Mouse (Mus musculus): ENCODE data around the gene Fcrl6. TPM values are rescaled to one million over a fixed set of nuclear protein-coding genes. Genes with fewer than 3 reads are reported as not detected.

Fcrl6 gene
- polyA plus RNA-seq (2016; fragmentation: Nextera tagmentation; extraction: Ambion mirVana), result not detected in 2 replicates

- no peak within 1 kb of the TSS for H3K4me2 ChIP-seq
- no peak for ATAC-seq (ENCODE audit: insufficient number of reproducible peaks, low FRiP score)
- H3K36me3 ChIP-seq, result no peaks in the 10 kb centered on the region
- H3K27ac ChIP-seq (ENCODE audit: poor library complexity, severe bottlenecking), result no peak within 1 kb of the TSS
- 44% methylated on average over 1 of the region's 1 CpGs for WGBS
- H3K9me3 ChIP-seq (replicated peaks), result no peaks in the 10 kb centered on the region
- peaks cover 5% of the 10 kb centered on the region; the same call in 1 of the 2 replicates for H3K27me3 ChIP-seq (replicated peaks)
- no peaks in the 10 kb centered on the region for H3K4me1 ChIP-seq (replicated peaks)
- no peak within 1 kb of the TSS for H3K4me3 ChIP-seq
- H3K9ac ChIP-seq, result no peak within 1 kb of the TSS
Measured at GRCm38 (mm10) chr1:172602326-172602725, at the start of gene Fcrl6. TSS of gene Fcrl6 (minus strand) at chr1:172602551.

GRCm38 (mm10) chr1:172651288-172651987 is 49.1 kb upstream of the Fcrl6 start:
- WGBS, result 80% methylated on average over 10 of the region's 10 CpGs
- Histone ChIP-seq H3K4me3 (no peak overlapping the region), H3K4me1 (replicated peaks) (peaks cover 31% of the 10 kb centered on the region), H3K9ac (no peak overlapping the region), H3K4me2 (no peak overlapping the region), H3K36me3 (no peaks in the 10 kb centered on the region), H3K27ac (ENCODE audit: poor library complexity, severe bottlenecking) (no peak overlapping the region), H3K9me3 (replicated peaks) (no peaks in the 10 kb centered on the region), H3K27me3 (replicated peaks) (no peaks in the 10 kb centered on the region)
- ATAC-seq (ENCODE audit: insufficient number of reproducible peaks, low FRiP score), result no peak

GRCm38 (mm10) chr1:172650519-172651287 is 48.4 kb upstream of the Fcrl6 start:
- no peak overlapping the region for H3K4me2 ChIP-seq
- H3K36me3 ChIP-seq, result no peaks in the 10 kb centered on the region
- ATAC-seq (ENCODE audit: insufficient number of reproducible peaks, low FRiP score), result no peak; the same call in 1 of the 2 replicates
- H3K9ac ChIP-seq, result no peak overlapping the region
- H3K9me3 ChIP-seq (replicated peaks), result no peaks in the 10 kb centered on the region
- H3K4me1 ChIP-seq (replicated peaks), result peaks cover 31% of the 10 kb centered on the region
- WGBS, result 43% methylated on average over 8 of the region's 8 CpGs
- no peak overlapping the region for H3K27ac ChIP-seq (ENCODE audit: poor library complexity, severe bottlenecking)
- H3K4me3 ChIP-seq, result no peak overlapping the region
- H3K27me3 ChIP-seq (replicated peaks), result no peaks in the 10 kb centered on the region

GRCm38 (mm10) chr1:172649396-172649795 is 47.0 kb upstream of the Fcrl6 start:
- WGBS, result 42% methylated on average over 9 of the region's 9 CpGs
- H3K9me3 ChIP-seq (replicated peaks), result no peaks in the 10 kb centered on the region
- H3K27ac ChIP-seq (ENCODE audit: poor library complexity, severe bottlenecking), result peak overlapping the region; percentile 25; the same call in 1 of the 2 replicates

GRCm38 (mm10) chr1:172647236-172647635 is 44.9 kb upstream of the Fcrl6 start:
- H3K4me1 ChIP-seq (replicated peaks), result peaks cover 21% of the 10 kb centered on the region
- no peaks in the 10 kb centered on the region for H3K27me3 ChIP-seq (replicated peaks)
- H3K9ac ChIP-seq, result no peak overlapping the region
- 38% methylated on average over 4 of the region's 4 CpGs for WGBS
- no peak overlapping the region for H3K4me3 ChIP-seq
- peak; percentile 39; the same call in 1 of the 2 replicates for ATAC-seq (ENCODE audit: insufficient number of reproducible peaks, low FRiP score)
- no peaks in the 10 kb centered on the region for H3K36me3 ChIP-seq
- no peaks in the 10 kb centered on the region for H3K9me3 ChIP-seq (replicated peaks)
- H3K27ac ChIP-seq (ENCODE audit: poor library complexity, severe bottlenecking), result no peak overlapping the region
- H3K4me2 ChIP-seq, result no peak overlapping the region

More at GRCm38 (mm10) chr1:172649396-172649795, 47.0 kb upstream of the Fcrl6 start:
- H3K36me3 ChIP-seq, result no peaks in the 10 kb centered on the region
- H3K4me2 ChIP-seq, result no peak overlapping the region
- H3K4me3 ChIP-seq, result no peak overlapping the region
- peaks cover 31% of the 10 kb centered on the region for H3K4me1 ChIP-seq (replicated peaks)
- H3K9ac ChIP-seq, result no peak overlapping the region
- no peaks in the 10 kb centered on the region for H3K27me3 ChIP-seq (replicated peaks)
- no peak for ATAC-seq (ENCODE audit: insufficient number of reproducible peaks, low FRiP score)

GRCm38 (mm10) chr1:172638781-172639180 is 36.4 kb upstream of the Fcrl6 start:
- H3K4me2 ChIP-seq, result no peak overlapping the region
- H3K27me3 ChIP-seq (replicated peaks), result no peaks in the 10 kb centered on the region
- H3K9me3 ChIP-seq (replicated peaks), result no peaks in the 10 kb centered on the region
- peaks cover 17% of the 10 kb centered on the region for H3K4me1 ChIP-seq (replicated peaks)
- no peak overlapping the region for H3K9ac ChIP-seq
- WGBS, result 12% methylated on average over 2 of the region's 2 CpGs
- ATAC-seq (ENCODE audit: insufficient number of reproducible peaks, low FRiP score), result no peak
- no peak overlapping the region for H3K4me3 ChIP-seq
- H3K27ac ChIP-seq (ENCODE audit: poor library complexity, severe bottlenecking), result peak overlapping the region; percentile 57; the same call in 1 of the 2 replicates
- no peaks in the 10 kb centered on the region for H3K36me3 ChIP-seq

GRCm38 (mm10) chr1:172637801-172638200 is 35.5 kb upstream of the Fcrl6 start:
- Histone ChIP-seq H3K27me3 (replicated peaks) (no peaks in the 10 kb centered on the region), H3K9me3 (replicated peaks) (no peaks in the 10 kb centered on the region), H3K27ac (ENCODE audit: poor library complexity, severe bottlenecking) (no peak overlapping the region), H3K4me1 (replicated peaks) (peaks cover 13% of the 10 kb centered on the region), H3K9ac (no peak overlapping the region), H3K4me3 (no peak overlapping the region), H3K4me2 (no peak overlapping the region), H3K36me3 (no peaks in the 10 kb centered on the region)
- 61% methylated on average over 4 of the region's 4 CpGs for WGBS
- ATAC-seq (ENCODE audit: insufficient number of reproducible peaks, low FRiP score), result no peak

- Histone ChIP-seq H3K9me3 (replicated peaks) (no peaks in the 10 kb centered on the region), H3K36me3 (no peaks in the 10 kb centered on the region), H3K27ac (ENCODE audit: poor library complexity, severe bottlenecking) (no peak overlapping the region), H3K4me2 (no peak overlapping the region), H3K4me1 (replicated peaks) (peaks cover 17% of the 10 kb centered on the region), H3K4me3 (no peak overlapping the region), H3K27me3 (replicated peaks) (no peaks in the 10 kb centered on the region), H3K9ac (no peak overlapping the region)
- no peak for ATAC-seq (ENCODE audit: insufficient number of reproducible peaks, low FRiP score)
- 83% methylated on average over 5 of the region's 5 CpGs for WGBS
Measured at GRCm38 (mm10) chr1:172636266-172636665, 33.9 kb upstream of the Fcrl6 start.

GRCm38 (mm10) chr1:172635258-172635657 is 32.9 kb upstream of the Fcrl6 start:
- 34% methylated on average over 4 of the region's 4 CpGs for WGBS
- ATAC-seq (ENCODE audit: insufficient number of reproducible peaks, low FRiP score), result no peak
- H3K27ac ChIP-seq (ENCODE audit: poor library complexity, severe bottlenecking), result no peak overlapping the region

GRCm38 (mm10) chr1:172634136-172634535 is 31.8 kb upstream of the Fcrl6 start:
- peaks cover 24% of the 10 kb centered on the region for H3K4me1 ChIP-seq (replicated peaks)
- no peak overlapping the region for H3K4me3 ChIP-seq
- no peaks in the 10 kb centered on the region for H3K36me3 ChIP-seq
- H3K4me2 ChIP-seq, result 0 out of 2 replicates have a peak overlapping the region, but pooled peaks have one; percentile 25
- H3K27me3 ChIP-seq (replicated peaks), result no peaks in the 10 kb centered on the region
- H3K9ac ChIP-seq, result no peak overlapping the region
- WGBS, result 79% methylated on average over 2 of the region's 2 CpGs
- no peaks in the 10 kb centered on the region for H3K9me3 ChIP-seq (replicated peaks)
- H3K27ac ChIP-seq (ENCODE audit: poor library complexity, severe bottlenecking), result no peak overlapping the region
- no peak for ATAC-seq (ENCODE audit: insufficient number of reproducible peaks, low FRiP score)

More at GRCm38 (mm10) chr1:172635258-172635657, 32.9 kb upstream of the Fcrl6 start:
- H3K36me3 ChIP-seq, result no peaks in the 10 kb centered on the region
- H3K4me2 ChIP-seq, result no peak overlapping the region
- H3K9me3 ChIP-seq (replicated peaks), result no peaks in the 10 kb centered on the region
- peaks cover 20% of the 10 kb centered on the region for H3K4me1 ChIP-seq (replicated peaks)
- H3K4me3 ChIP-seq, result no peak overlapping the region
- H3K9ac ChIP-seq, result 0 out of 2 replicates have a peak overlapping the region, but pooled peaks have one; percentile 0
- no peaks in the 10 kb centered on the region for H3K27me3 ChIP-seq (replicated peaks)
